Mouse (Mus musculus) cortical plate, adult 2 months (tissue): ENCODE results near the gene Hist1h3h.

Source experiments
- CTCF ChIP-seq: fragments of 200-500 bp; IDR thresholded peaks from 2 replicates; pipeline ENCODE4 v1.5.1; 2011; ENCODE audit warnings: mild to moderate bottlenecking, control low read depth, low read length; ENCODE audit not compliant: insufficient read depth; ENCODE audit errors: extremely low read depth
- POLR2A ChIP-seq: fragments of 200-500 bp; IDR thresholded peaks from 2 replicates; pipeline ENCODE4 v1.6.1; 2011; ENCODE audit warnings: mild to moderate bottlenecking, low read length, control low read depth; ENCODE audit not compliant: insufficient read depth; ENCODE audit errors: extremely low read depth

DNA sequence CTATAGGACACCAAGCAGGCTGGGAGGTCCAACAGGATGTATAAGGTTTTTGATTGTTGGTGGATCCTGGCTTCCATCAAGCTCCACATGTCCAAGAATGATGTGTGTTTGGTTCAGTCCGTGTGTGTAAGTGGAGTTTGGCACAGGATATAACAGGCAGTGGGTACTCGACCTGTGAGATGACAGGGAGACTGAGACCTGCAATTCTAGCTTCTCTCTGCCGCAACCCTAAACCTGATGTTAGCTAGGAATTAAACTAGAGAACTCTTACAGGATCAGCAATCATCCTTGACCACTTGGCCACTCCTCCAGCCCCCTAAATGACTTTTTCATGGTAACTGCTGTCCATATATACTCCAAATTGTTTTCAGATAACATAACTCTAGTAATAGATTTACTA lies 34.9 kb downstream of the Hist1h3h start:
- TF ChIP-seq POLR2A (no peak), CTCF (no peak)
